Mouse (Mus musculus): ENCODE measurements around the gene Serpina1e.

The Serpina1e gene

DNA sequence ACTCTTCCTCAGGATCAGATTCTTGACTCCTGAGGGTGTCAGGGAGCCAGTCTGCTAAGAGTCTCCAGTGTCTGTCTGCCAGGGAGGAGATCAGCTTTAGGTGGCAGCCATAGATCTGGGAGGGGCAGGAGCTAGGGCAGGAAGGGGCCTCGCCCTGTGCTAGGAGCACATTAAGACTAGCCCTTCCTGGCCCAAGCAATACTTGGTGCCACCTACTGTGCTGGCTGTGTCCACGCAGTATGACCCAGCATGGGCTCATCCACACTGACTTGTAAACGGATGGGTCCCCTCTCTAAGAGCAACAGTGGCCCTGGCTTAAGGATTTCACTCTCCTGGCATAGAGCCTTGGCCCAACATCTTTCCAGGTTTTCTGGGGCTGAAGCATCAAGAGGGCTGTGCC, at the start of gene Serpina1e:
TSS of gene Serpina1e (minus strand) at position 178 of the 400 bp plus-strand sequence.
- no peak for DNase-seq (ENCODE audit: low spot score in 2 of 2)

GRCm38 (mm10) chr12:104004689-104005088, 45.9 kb upstream of the Serpina1e start:
- DNase-seq (ENCODE audit: low spot score in 2 of 2), result no peak

- DNase-seq (ENCODE audit: low spot score in 2 of 2), result no peak
Measured at GRCm38 (mm10) chr12:104003238-104003612, 44.5 kb upstream of the Serpina1e start.

DNA sequence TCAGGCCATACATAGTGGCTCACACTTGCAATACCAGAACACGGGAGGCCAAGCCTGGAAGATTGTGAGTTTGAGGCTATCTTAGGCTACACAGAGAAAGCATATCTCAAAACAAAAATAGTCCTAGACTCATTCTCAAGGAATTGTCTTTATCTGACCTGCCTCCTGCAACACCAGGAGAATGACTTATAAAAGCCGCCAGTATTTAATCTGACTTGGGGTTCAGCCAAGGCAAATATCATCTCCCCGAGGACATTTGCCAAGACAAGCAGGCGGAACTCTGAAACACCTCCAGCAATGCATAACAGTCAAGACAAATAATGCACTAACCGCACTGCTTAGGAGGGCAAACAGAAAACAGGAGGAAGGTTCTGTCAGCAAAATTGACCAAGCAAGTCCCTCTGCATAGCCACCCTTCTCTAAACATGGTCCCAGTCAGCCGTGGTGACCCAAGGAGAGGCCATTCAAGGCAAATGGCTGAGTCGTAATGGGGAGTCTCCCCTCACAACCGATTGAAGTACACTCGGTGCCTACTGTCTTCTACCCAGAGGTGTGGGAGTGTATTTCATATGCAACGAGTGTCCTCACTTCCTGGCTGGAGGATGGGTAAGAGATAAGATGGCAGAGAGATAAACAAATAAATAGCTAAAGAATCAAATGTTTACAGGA, 43.9 kb upstream of the Serpina1e start:
- no peak for DNase-seq (ENCODE audit: low spot score in 2 of 2)

DNA sequence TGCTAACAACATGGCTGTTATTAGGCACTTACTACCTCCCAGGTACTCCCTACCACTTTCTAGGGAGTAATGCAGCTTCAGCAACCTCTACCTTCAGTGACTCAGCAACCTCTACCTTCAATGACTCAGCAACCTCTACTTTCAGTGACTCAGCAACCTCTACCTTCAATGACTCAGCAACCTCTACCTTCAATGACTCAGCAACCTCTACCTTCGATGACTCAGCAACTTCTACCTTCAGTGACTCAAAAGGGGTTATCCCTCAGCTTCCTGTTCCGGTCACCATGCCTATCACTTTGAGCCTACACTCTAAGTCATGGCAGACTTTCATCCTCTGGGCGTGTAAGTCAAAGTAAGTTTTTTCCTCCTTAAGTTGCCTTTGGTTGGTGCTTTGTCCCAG, 41.8 kb upstream of the Serpina1e start:
- DNase-seq (ENCODE audit: low spot score in 2 of 2), result no peak

GRCm38 (mm10) chr12:103999611-104000010, 40.8 kb upstream of the Serpina1e start:
- DNase-seq (ENCODE audit: low spot score in 2 of 2), result no peak

GRCm38 (mm10) chr12:103996513-103996912, 37.7 kb upstream of the Serpina1e start:
- DNase-seq (ENCODE audit: low spot score in 2 of 2), result no peak

DNA sequence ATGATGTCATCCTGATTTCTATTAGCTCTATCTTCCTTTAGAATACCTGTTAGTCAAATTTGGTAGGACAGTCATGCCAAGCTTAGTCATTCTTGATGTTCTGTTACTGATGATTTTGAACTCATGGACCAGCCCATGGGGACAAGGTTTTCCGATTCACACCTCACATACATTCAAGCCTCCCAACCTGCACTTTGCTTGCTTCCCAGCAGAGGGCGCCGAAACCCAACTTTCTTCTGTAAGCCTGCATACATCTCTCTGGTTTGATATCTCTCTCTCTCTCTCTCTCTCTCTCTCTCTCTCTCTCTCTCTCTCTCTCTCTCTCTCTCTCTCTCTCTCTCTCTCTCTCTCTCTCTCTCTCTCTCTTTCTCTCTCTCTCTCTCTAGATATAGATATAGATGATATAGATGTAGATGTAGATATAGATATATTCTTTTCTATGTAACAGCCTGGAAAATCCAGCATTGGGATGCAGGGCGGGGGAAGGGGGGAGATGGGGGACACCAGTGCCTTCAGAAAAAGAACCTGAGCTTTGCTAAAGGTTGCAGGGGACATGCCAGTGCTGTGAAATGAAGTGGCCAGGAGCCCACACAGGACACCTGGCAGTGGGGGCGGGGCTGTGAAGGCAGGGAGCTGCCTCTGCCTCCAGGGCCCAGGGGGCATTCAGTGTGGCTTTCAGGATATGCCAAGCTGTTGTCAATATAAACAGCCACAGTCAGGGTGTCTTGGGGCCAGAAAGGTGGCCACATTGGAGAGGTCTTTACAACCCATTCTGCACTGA, 36.7 kb upstream of the Serpina1e start:
- peak; percentile 66 to 79 for DNase-seq (ENCODE audit: low spot score in 2 of 2)

DNA sequence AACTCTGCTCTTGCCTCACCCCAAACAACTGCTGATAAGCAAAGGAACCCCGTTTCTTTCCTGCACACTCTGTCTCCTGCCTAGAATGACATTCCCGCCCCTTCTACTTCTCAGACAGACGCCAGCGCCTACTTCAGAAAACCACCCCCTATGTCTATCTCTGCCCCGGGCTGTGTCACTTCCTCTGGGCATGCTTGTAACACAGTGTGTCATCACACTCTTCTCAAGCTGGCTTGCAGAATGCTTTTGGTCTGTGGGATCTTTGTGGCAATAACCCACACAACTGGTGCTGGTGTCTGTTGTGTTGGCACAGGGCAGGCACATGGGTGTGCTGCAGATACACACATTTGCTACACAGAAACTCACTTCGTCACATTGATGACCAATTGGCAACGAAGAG, 34.2 kb upstream of the Serpina1e start:
- peak in 1 of 2 experiments; percentile 41 for DNase-seq (ENCODE audit: low spot score in 2 of 2)

GRCm38 (mm10) chr12:103989857-103990256, 31.1 kb upstream of the Serpina1e start, which contains the start of gene Serpina11:
Serpina11 (minus strand) TSS chr12:103989957.
- no peak for DNase-seq (ENCODE audit: low spot score in 2 of 2)

- no peak for DNase-seq (ENCODE audit: low spot score in 2 of 2)
Measured at GRCm38 (mm10) chr12:103989514-103989767, 30.7 kb upstream of the Serpina1e start.

DNA sequence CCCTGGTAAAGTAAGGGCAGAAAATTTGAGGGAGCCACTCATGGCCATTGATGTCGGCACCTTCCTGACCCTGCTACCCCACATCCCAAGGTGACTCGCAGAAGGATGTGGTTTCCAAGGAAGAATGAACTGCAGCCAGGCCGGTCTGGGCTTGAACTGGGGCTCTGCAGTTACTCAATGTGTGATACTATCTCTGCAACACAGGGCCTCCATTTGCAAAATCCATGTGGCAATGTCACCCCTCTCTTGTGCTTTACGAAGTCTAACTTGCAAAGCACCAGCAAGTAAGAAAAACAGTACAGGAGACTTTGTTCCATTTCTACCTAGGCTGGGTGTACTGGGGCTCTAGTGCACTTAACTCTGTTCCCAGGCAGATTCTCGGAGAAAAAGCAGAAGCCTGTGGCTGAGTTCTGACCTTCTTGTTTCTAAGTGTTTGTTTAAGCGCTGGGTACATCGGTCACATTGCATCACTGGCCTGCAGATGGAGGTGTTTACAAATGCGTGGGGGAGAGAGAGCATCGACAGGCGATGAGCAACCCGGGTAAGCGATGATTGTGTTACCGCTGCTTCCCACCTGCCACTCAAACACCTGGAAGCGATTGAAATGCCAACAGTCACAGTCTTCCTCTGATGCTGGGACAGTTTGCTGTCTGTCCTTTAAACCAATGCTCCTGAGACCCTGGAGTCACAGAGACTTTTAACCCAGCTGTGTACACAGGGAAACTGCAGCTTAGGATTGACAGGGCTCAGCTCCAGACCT, 30.2 kb upstream of the Serpina1e start:
- DNase-seq (ENCODE audit: low spot score in 2 of 2), result no peak

DNA sequence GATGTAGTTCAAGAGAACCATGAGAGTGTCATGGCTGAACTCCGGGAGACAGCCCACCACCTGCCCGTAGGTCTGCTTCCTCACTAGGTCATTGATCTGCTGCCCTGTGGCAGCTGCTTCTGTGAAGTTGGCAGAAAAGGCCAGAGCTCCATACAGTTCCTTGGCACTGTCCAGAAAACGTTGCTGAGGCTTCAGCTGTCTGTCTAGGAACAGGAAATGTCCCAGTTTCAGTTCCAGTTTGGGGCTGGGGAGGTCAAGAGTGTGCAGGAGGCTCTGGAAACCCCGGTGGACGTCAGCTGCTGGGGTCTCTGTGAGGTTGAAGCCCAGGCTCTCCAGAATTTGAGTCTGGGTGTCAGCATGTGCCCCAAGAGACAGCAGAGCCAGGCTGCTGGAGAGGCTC, 27.1 kb upstream of the Serpina1e start:
- DNase-seq (ENCODE audit: low spot score in 2 of 2), result no peak

- no peak for DNase-seq (ENCODE audit: low spot score in 2 of 2)
Measured at GRCm38 (mm10) chr12:103984935-103985334, 26.2 kb upstream of the Serpina1e start.

DNA sequence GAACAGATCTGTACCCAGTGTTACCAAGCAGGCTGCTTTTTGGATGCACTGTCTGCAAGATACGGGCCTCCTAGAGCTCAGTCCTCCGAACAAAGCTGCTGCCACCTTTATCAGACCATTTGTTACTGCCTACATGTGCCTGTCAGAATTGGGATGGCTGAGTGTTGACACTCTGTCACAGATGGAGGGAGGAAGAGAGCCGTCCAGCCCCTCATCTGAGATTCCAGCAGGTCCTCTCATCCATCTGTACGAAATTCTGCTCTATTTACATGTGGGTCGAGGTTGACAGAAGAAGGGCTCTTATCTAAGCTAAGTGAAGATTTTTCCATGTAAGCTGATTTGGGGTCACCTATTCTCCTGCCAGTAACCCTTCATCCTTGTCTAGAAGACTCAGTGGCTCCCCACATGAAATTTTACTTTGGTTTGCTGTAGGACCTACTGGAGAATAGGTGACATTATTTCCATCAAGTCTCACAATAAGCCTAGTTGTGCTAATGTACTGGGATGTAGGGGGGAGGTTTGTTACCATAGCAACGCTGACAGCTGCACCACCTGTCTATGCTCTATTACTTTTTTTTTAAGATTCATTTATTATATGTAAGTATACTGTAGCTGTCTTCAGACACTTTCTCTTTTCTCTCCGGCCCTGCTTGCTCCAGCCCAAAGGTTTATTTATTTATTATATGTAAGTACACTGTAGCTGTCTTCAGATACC, 23.0 kb upstream of the Serpina1e start:
- DNase-seq (ENCODE audit: low spot score in 2 of 2), result no peak

DNA sequence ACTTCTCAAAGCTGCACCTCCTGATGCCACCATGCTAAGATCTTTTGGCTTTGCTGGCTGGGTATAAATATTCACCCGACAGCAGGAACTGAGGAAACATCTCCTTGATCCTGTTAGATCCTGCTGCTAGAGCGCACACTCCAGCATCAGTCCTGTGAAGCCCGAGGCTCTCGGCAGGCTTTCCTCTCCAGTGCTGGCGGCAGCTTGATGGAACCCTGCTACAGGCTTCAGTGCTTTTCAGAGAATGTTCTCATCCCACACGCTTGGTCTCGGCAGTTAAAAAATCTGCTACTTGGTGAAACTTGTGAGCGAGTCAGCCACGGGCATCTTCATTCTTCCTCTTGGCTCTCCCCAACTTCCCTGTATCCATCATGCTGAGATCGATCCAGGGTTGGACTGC, 19.5 kb upstream of the Serpina1e start:
- DNase-seq (ENCODE audit: low spot score in 2 of 2), result no peak

DNA sequence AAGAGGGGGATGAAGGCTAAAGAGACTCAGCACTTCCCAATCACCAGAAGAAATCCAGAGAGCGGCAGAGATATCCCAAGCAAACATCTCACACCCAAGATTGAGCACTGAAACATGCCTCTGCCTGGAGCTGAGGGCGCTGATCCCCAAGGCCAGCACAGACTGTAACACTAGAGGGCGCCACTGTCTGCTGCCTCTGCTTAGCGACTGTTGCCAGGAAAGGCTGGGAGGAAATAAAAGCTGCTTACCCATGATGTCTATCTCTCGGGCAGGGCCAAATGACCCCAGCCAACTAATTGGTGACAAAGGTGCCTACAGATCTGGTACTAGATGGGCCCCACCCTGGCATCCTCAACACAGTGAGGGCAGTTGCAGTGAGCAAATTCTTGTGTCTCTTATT, 19.1 kb upstream of the Serpina1e start:
- no peak for DNase-seq (ENCODE audit: low spot score in 2 of 2)

GRCm38 (mm10) chr12:103977060-103977459, 18.3 kb upstream of the Serpina1e start:
- no peak for DNase-seq (ENCODE audit: low spot score in 2 of 2)

GRCm38 (mm10) chr12:103971080-103971479, 12.3 kb upstream of the Serpina1e start:
- peak in 1 of 2 experiments; percentile 54 for DNase-seq (ENCODE audit: low spot score in 2 of 2)

GRCm38 (mm10) chr12:103969577-103970116, 10.9 kb upstream of the Serpina1e start:
- no peak for DNase-seq (ENCODE audit: low spot score in 2 of 2)

- DNase-seq (ENCODE audit: low spot score in 2 of 2), result no peak
Measured at GRCm38 (mm10) chr12:103966761-103967160, 8.0 kb upstream of the Serpina1e start.

- DNase-seq (ENCODE audit: low spot score in 2 of 2), result no peak
Measured at GRCm38 (mm10) chr12:103963288-103963687, 4.5 kb upstream of the Serpina1e start.
